22 mouse cellular contexts compared by ENCODE assay signal in genomic region chr13:12290700-12291099, GRCm38 (mm10). TPM values are rescaled to one million over a fixed set of nuclear protein-coding genes. Genes with fewer than 3 reads are reported as not detected.
"Had no signal": no experiment of that assay in that cellular context is flagged by ENCODE, and none has a peak within 500 bp of the region (broad histone marks: within the 10 kb centered on the region; RNA-seq: fewer than 3 reads in every experiment).

No protein-coding gene starts in this region.

- H3K27ac ChIP-seq: lung, embryonic 15.5 days; midbrain, embryonic 10.5 days; midbrain, embryonic 12.5 days; neural tube, embryonic 13.5 days; neural tube, embryonic 15.5 days; stomach, embryonic 15.5 days; stomach, postnatal 0 days had no signal

- H3K4me2 ChIP-seq: lung, embryonic 15.5 days; midbrain, embryonic 12.5 days; neural tube, embryonic 13.5 days; neural tube, embryonic 15.5 days; stomach, embryonic 15.5 days had no signal

- H3K4me1 ChIP-seq: midbrain, embryonic 10.5 days; midbrain, embryonic 12.5 days; neural tube, embryonic 13.5 days; neural tube, embryonic 15.5 days; stomach, embryonic 15.5 days had no signal

- H3K4me3 ChIP-seq: lung, embryonic 15.5 days; midbrain, embryonic 10.5 days; midbrain, embryonic 12.5 days; myocyte; neural tube, embryonic 13.5 days; neural tube, embryonic 15.5 days; stomach, embryonic 15.5 days had no signal

- H3K9me3 ChIP-seq: lung, embryonic 15.5 days; midbrain, embryonic 10.5 days; midbrain, embryonic 12.5 days; neural tube, embryonic 13.5 days; neural tube, embryonic 15.5 days; stomach, embryonic 15.5 days had no signal

- H3K27me3 ChIP-seq: lung, embryonic 15.5 days; midbrain, embryonic 12.5 days; neural tube, embryonic 13.5 days; neural tube, embryonic 15.5 days; stomach, embryonic 15.5 days had no signal

- H3K36me3 ChIP-seq: lung, embryonic 15.5 days; midbrain, embryonic 10.5 days; midbrain, embryonic 12.5 days; neural tube, embryonic 13.5 days; neural tube, embryonic 15.5 days; stomach, embryonic 15.5 days had no signal

- ATAC-seq: lung, postnatal 0 days; midbrain, embryonic 16.5 days had no signal

- DNase-seq: lung, adult 2 months; lung, postnatal 4 days; midbrain, embryonic 14.5 days; retina, postnatal 1 day; right cerebral cortex, adult 18-20 months; right cerebral cortex, postnatal 25 days; right cerebral cortex, postnatal 4 days; spleen, adult 18-20 months; thymus, adult 2 months; thymus, postnatal 25 days; thymus, postnatal 4 days had no signal

- H3K9ac ChIP-seq: lung, embryonic 15.5 days; midbrain, embryonic 12.5 days; neural tube, embryonic 13.5 days; neural tube, embryonic 15.5 days; stomach, embryonic 15.5 days had no signal

RNA-seq across cellular contexts. Expression of gene Actn2, which starts 49.9 kb away (rescaled TPM):
- total RNA-seq: megakaryocyte-erythroid progenitor cell, adult 5-6 weeks had no signal
